Mouse (Mus musculus) spleen, postnatal 4 days (tissue): Measurements from ENCODE around the gene Mknk2.
"Not testable (repeated sequence)": the region's sequence is repeated elsewhere in the genome, so short reads cannot be mapped to it uniquely, and the experiment has no call there.

Experiments
- DNase-seq, 2 experiments: peaks; one replicate each; pipeline ENCODE4 v3.0.0; 2022; ENCODE audit warnings: low spot score in 2 of 2

Gene Mknk2

DNA sequence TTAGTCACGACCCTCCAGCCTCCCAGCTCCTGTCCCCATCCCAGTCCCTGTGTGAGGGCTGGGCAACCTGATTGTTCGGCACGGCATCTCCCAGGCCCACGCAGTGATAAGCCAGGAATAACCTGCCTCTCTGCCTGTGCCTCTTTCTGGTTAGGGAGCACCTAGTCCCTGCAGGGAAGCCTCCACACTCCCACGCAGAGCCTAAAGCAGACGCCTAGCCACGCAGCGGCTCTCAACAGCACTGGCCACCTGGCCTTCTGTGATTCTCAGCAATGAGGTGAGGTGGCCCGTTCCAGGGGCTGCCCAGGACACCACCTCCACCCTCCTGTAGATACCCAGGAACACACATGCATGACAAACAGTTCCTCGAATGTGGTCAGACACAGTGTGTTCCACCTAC lies 27.5 kb downstream of the Mknk2 start:
- DNase-seq: no peak

DNA sequence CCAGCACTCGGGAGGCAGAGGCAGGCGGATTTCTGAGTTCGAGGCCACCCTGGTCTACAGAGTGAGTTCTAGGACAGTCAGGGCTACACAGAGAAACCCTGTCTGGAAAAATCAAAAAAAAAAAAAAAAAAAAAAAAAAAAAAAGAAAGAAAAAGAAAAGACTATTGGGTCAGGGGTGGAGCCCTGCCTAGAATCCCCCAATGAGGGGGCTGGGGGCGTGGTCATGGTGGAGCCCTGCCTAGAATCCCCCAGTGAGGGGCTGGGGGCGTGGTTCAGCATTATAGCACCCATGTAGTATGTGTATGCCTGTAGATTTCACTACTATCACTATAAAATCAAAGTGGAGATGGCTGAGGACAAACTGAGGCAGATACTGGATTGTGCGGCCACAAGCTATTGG lies 28.0 kb downstream of the Mknk2 start:
- DNase-seq: not testable (repeated sequence)

- no peak for DNase-seq
These were observed 31.0 kb downstream of the Mknk2 start for GRCm38 (mm10) chr10:80646936-80647335.

- DNase-seq: no peak
These were observed 42.6 kb downstream of the Mknk2 start for GRCm38 (mm10) chr10:80635345-80635744.

DNA sequence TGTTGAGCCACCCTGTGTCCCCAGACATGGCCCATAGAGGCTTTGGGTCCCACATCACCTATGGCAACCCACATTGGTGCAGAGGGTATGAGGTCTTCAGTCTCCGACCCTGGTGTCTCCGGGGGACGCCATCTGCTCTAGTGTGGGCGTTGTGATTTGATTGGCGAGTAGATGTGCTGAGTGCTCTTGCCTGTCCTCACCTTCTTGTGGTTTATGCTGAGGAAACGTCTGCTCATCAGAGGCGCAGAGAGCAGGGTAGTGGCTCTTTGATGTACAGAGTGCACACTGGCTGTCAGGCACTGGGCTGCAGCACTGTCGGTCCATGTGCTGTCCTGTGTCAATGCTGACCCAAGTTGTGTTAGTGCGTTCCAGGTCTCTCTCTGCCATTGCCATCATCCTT lies 49.0 kb downstream of the Mknk2 start:
- DNase-seq: no peak

DNA sequence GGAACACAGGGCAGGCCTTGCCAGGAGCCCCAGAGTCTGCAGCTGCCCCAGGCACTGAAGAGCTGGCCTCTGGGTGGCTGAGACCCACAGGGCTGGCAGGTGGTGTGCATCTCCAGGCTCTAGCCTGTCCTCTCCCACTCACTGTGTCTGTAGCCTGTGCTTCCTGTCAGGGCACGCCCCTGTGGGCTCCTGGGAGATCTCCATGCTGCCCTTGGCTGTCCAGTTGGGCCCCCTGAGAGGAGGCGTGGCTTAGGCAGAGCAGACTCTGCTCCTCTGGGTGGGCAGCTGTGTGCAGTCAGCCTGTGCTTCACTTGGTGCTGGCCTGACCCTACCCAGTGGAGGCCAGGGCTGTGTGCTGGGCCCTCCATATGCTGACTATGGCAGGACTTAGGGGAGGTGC lies 50.2 kb downstream of the Mknk2 start:
- DNase-seq: no peak

DNA sequence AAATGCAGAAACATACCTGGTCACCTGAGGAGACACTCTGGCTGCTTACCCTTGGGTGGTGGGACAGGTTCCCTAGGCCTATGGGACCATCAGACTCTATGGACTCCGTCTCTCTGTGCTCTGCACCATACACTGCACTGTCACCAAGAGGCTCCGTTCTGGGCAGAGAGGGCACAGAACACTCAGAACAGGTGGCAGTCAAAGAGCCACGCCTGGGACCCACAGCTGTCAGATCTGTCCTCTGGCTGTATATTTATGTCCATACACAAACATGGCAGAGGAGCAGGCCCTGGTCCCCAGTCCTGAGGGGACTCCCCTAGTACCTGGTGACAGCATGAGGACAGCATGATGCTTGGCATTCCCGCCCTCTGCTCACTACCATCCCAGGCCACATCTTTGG lies 52.1 kb downstream of the Mknk2 start:
- no peak for DNase-seq

GRCm38 (mm10) chr10:80623457-80624191 lies 54.3 kb downstream of the Mknk2 start:
- peak; percentile 72 to 85 for DNase-seq

GRCm38 (mm10) chr10:80622661-80623456 lies 55.1 kb downstream of the Mknk2 start, which contains the start of gene Csnk1g2:
Gene Csnk1g2, plus strand, starts transcription at chr10:80622838.
- DNase-seq: peak; percentile 75 to 89

DNA sequence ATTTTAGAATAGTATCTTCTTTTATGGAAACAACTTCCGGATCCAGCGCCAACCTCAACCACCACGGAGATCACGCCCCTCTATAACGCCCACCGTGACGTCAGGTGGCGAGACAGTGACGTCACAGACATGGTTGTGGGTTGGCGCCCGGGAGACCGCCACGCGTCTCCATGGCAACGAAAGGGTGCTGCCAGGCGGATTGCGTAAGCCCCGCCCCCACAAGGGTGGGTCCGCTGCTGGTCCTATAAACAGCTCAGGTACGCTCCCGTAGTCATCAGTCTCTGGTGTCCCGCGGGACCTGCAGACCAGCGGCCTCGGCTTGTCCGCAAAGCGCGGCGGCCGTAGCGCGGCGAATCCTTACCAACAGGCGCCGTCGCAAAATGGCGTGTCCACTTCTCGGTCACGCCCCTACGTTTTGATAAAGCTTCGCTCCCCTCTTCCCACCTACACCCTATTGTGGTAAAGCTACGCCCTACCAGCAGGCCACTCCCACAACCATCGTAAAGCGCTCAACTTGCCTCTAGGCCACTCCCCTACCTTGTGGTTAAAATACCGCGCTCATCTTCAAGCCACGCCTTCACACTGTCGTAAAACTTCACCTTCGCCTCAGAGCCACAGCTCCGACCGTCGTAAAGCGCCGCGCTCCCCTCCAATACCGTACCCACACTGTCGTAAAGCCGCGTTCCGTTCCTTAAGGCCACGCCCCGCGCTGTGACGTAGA lies 55.8 kb downstream of the Mknk2 start:
- peak; percentile 99 to 100 for DNase-seq

GRCm38 (mm10) chr10:80621690-80621939 lies 56.3 kb downstream of the Mknk2 start:
- no peak for DNase-seq

DNA sequence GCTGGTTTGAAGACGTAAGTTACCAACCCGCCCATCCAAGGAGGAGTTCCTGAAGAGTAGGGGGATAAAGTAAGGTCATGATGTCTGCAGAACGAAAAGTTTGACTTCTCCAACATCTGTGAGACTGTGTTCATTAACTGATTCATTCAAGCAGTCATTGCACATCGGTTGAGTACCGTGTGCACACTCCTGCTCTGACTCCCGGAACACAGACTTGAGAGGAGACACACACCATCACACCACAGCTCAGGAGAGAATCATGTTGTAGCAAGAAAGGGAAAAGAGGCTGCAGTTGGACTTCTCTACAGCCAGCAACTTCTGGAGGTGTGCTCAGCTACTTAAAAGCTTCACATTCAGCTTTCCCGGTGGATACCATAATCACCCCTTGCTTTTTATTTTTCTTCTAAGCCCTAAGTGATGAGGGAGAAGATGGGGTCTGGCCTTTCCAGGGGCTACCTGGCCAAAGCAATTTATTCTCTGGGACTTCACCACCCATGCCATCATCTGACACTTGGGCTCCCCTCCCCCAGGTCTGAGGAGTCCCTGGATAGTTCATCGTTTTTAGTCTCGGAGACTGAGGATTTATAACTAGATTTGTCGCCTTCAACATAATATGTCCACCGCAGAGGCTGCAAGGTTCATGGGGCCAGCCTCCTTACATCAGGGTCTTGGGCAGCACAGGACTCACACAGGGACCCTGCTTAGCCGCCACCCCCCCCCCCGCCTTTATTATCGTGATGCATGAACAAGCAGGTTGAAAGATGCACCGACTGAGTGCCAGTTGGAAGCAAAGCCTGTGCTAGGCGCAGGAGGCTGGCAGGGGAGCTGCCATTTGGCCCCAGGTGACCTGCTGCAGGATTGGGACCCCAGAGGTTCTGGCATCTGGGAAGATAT lies 56.9 kb downstream of the Mknk2 start:
- no peak for DNase-seq

DNA sequence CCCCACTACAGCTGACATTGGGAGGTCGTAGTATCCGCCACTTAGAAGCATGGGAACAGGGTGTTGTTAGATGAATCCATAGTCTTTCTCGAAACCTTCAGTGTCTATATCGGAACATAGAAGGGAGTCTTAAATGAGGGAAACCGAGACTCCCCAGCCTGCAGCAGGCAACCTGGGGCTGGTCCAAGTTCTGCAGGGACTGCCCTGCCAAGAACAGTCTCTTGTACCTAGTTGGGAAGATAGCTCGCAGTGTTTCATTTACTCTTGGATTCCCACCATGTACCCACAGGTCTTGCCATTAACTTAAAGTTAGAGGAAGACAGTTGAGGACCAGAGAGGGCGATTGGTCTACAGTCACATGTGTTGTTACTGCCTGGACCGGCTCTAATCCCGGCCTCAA lies 57.5 kb downstream of the Mknk2 start:
- DNase-seq: no peak

DNA sequence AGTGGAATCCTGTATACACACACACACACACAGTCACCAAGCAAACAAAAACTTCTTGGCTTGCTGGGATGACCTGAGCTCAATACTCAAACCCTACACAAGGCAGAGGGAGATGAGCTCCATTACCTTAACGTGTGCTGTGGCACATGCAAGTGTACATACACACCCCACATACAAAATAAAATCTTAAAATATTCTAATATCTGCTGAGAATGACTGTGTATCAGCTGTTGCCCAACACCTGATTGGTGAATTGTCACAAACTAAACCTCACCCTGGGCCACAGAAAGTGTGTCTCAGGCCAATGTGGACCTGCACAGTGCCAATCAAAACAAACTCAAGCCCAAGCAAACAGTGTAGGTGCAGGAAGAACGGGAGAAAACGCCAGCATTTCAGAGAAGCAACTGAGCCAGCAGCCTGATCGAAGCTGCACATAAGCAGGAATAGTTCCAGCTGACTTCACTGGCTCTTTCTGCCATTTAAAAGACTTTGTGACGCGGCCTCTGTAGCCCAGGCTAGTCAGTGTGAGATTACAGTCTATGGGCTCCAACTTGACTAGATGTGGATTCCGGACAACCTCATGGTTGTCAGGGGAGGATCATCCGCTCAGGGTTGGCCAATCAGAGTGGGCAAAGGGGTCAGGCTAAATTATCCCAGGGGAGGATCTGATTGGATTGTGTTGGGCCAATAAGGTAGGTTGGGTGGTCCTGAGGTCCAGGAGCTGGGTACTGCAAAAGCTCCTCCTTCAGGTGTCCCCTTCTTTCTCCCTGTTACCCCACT lies 58.3 kb downstream of the Mknk2 start:
- no peak for DNase-seq

GRCm38 (mm10) chr10:80618181-80618580 lies 59.7 kb downstream of the Mknk2 start:
- DNase-seq: no peak
